Mouse (Mus musculus) left cerebral cortex, postnatal 4 days (tissue): Measurements from ENCODE around the gene Ckb. TPM values are rescaled to one million over a fixed set of nuclear protein-coding genes. Genes with fewer than 3 reads are reported as not detected.

Experiments
- total RNA-seq, 2 experiments: library from RNA; stranded (reverse); gene quantifications; 2 replicates each; pipeline ENCODE4 v1.2.3; 2021

Gene Ckb
- total RNA-seq, 2 experiments from 2014 or later, result 638 to 668 TPM

Other genes starting within 250 kb of the Ckb start
- under 1 TPM; 0.38 to 0.50 TPM for gene Tnfaip2, start 229.9 kb downstream of the Ckb start, total RNA-seq
- 1 to 10 TPM; 2.2 to 2.8 TPM for gene Gm266, start 186.5 kb downstream of the Ckb start, total RNA-seq
- 100 to 1,000 TPM; 270 to 278 TPM for gene Eif5, start 134.3 kb downstream of the Ckb start, total RNA-seq
- gene Mark3, start 97.8 kb downstream of the Ckb start, total RNA-seq, result 100 to 1,000 TPM; 139 to 141 TPM
- 10 to 100 TPM; 21.3 to 22.0 TPM for gene Trmt61a, start 5.8 kb upstream of the Ckb start, total RNA-seq
- 10 to 100 TPM; 42.0 to 43.6 TPM for gene Bag5, start 40.9 kb upstream of the Ckb start, total RNA-seq
- 10 to 100 TPM; 27.0 to 33.0 TPM for gene Apopt1, start 40.9 kb upstream of the Ckb start, total RNA-seq
- gene Klc1, start 86.5 kb upstream of the Ckb start, total RNA-seq, result 100 to 1,000 TPM; 716 to 729 TPM
- gene Xrcc3, start 141.5 kb upstream of the Ckb start, total RNA-seq, result 1 to 10 TPM; 1.5 to 2.2 TPM
- gene Zfyve21, start 141.8 kb upstream of the Ckb start, total RNA-seq, result 10 to 100 TPM; 11.6 to 12.6 TPM
- 10 to 100 TPM; 58.1 to 60.3 TPM for gene Ppp1r13b, start 235.8 kb upstream of the Ckb start, total RNA-seq